Mouse (Mus musculus) brain, embryonic 14.5 days (tissue): Measurements from ENCODE around the gene Ktn1. TPM values are rescaled to one million over a fixed set of nuclear protein-coding genes. Genes with fewer than 3 reads are reported as not detected.
A peak's percentile ranks its signal among the peaks of the same experiment; 100 is the strongest.

Experiments used
- DNase-seq: peaks from one replicate; pipeline ENCODE4 v3.0.0-alpha.2; 2011; ENCODE audit warnings: low read depth
- CTCF ChIP-seq: fragments of 200-500 bp; IDR thresholded peaks from 2 replicates; pipeline ENCODE4 v1.5.1; 2012; ENCODE audit warnings: inconsistent platforms, mild to moderate bottlenecking, moderate library complexity, borderline replicate concordance; ENCODE audit not compliant: insufficient read depth, insufficient read length; ENCODE audit errors: extremely low read depth
- POLR2A ChIP-seq: fragments of 200-500 bp; IDR thresholded peaks from 2 replicates; pipeline ENCODE4 v1.6.1; 2012; ENCODE audit warnings: mild to moderate bottlenecking, inconsistent platforms, borderline replicate concordance; ENCODE audit not compliant: poor library complexity, insufficient read depth, insufficient read length, severe bottlenecking; ENCODE audit errors: extremely low read depth
- polyA plus RNA-seq: library from polyadenylated mRNA; depleted of rRNA; stranded (reverse); fragments of >200 nt; gene quantifications from 2 replicates; pipeline ENCODE4 v1.2.3, GENCODE M21; 2012

Gene Ktn1
- polyA plus RNA-seq, 1 experiment, result 61.4 TPM

DNA sequence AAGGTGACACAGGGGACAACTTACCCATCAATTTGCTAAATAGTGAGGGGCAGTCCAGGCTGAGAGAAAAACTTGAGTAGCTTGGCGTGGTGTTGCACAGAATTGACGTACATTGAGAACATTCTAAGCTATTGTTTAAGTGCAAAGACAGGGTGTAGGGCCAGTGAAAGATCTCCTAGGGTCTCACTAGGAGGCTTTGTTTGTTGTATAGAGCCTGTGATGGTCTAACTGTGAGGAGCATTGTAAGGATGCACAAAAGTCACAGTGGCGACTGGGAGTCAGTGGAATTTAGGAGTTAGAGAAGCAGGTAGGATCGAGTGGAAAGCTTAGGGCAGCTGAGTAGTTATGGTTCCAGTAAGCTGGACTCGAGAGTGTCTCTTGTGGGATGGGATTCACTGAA is 50.9 kb downstream of the Ktn1 start:
- TF ChIP-seq POLR2A, result no peak
- TF ChIP-seq CTCF, result no peak
- DNase-seq, result no peak

DNA sequence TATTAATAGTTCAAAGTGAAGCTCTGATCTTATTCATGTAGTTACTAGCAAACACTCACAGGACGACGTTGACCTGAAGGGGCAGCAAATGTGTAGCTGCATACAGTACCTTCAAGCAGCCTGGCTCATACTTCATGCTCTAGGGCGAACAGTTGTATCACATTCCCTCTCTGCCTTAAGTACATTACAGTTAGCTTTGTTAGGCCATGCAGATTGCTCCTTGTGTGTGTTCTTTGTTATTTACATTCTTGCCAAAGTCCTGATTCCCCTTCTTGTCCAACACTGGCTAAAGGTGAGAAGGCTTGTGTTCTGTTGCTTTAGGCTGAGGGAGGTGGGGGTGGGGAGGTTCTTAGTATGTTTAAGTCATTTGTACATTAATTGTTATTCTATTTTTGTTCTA is 61.3 kb downstream of the Ktn1 start:
- no peak for DNase-seq
- TF ChIP-seq POLR2A (no peak), CTCF (no peak)

DNA sequence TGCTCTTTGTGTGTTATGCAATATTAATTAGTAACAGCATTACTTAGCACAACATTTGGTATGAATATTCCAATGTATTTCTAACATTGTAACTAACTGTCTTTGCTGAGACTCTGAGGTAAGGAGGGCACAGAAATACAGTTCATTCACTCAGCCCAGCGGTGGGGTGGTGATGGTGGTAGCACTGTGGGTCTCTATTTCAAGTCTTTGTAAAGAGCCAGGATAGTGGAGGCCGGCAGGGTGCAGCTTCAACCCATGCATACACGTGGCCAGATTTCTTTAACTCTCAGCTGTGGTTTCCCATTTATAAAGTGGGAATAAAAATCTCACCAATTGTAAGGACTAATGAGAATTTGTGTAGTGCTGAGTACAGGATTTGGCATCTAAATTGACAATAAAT is 67.5 kb downstream of the Ktn1 start:
- TF ChIP-seq CTCF (no peak), POLR2A (no peak)
- DNase-seq, result peak; percentile 32

DNA sequence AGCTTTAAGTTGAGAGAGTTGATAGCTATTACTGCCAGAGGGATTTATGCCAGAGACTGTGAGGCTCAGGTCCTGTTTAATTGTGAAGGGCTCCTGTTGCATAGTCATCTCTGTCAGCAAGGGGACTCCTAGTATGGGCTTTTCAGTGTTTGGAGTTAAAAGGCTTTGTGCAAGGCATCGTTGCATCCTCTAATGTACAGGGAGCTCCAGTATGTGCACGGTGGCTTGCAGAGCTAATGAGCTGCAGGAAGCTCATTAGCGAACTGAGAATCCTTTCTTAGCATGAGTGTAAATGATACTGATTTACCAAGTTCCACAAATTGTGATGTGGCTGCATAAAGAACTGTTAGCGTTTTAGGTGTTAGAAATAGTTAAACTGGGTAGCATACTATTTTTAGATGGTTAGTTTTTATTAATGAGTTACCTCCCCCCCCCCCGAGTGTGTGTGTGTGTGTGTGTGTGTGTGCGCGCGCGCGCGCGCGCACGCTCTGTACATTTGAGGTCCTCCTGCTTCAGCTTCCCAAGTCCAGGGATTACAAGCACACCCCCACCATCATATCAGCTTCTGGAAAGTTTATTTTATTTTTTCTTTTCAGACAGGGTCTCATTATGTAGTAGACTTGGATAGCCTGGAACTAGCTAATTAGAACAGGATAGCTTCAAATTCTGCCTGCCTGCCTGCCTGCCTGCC is 69.8 kb downstream of the Ktn1 start:
- TF ChIP-seq CTCF (no peak), POLR2A (no peak)
- peak; percentile 92 for DNase-seq

DNA sequence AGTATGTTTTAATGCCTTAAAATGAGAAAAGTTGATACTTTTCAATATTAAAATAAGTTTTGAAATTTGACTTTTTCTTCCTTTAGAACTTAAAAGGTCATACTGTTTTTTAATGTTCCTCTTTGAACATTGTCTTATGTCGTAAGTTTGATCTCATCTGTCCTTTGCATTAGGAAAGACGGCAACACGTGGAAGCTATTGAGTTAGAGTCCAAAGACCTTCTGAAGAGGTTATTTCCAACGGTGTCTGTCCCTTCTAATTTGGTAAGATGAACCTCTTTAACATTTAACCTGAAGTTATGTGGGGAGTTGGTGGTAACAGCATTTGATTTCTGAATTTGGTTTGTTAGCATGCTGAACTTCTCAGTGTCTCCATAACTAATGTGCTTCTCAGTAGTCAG is 71.8 kb downstream of the Ktn1 start:
- no peak for DNase-seq

DNA sequence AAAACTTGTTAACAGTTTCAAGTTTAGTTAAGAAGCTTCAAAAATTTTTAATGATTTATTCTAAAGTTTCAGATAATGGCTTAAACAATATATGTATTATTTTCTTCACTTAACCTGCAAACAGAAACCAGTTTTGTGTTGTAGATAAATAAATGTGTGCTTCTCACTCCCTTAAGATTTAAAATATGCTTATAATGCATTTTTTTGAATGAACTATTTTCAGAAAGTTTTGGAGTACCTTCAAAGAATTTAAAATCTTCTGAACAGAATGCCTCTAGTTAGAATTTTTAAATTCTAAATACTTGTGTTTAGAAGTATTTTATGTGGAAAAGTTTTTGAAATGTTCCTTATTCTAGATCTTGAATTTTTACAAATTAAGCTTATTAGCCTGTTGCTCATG is 74.8 kb downstream of the Ktn1 start:
- TF ChIP-seq POLR2A (no peak), CTCF (no peak)
- no peak for DNase-seq

More for the DNA sequence above, 71.8 kb downstream of the Ktn1 start:
- TF ChIP-seq CTCF (no peak), POLR2A (no peak)

DNA sequence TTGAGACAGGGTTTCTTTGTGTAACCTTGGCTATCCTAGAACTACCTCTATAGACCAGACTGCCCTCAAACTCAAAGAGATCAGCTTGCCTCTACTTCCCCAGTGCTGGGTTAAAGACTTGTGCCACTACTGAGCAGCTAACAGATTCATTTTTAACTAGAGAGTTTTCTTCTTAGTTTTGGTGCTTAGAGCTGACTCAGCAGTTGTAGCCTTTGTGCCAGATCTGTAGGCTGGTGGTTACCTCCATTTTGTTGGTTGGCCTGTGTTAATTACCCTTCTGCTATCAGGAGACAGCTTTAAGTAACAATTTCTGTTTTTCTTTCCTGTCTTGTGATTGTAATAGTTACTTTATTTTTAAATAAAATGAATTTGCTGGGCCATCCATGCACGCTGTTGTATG is 80.3 kb downstream of the Ktn1 start:
- DNase-seq, result no peak
- no peak for TF ChIP-seq CTCF
- no peak for TF ChIP-seq POLR2A

DNA sequence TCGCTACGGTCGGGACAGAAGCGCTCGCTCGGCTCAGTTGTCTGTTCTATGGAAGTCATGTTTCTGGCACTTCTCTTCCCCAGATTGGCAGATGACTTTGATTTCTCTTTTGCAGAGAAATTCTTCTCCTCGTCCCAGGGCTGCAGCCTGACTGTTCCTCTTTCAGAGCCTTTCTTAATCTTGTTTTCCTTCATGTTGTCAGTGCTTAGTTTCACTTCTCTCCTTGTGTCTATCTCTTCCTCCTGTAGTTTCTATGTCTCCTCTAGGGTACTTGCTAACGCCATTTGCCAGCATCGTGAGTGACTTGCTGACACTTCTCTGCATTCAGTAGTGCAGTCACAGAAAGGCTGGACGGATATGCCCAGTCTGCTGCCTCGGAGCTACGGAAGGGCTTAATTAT is 87.1 kb downstream of the Ktn1 start:
- TF ChIP-seq POLR2A, result no peak
- no peak for TF ChIP-seq CTCF
- no peak for DNase-seq

DNA sequence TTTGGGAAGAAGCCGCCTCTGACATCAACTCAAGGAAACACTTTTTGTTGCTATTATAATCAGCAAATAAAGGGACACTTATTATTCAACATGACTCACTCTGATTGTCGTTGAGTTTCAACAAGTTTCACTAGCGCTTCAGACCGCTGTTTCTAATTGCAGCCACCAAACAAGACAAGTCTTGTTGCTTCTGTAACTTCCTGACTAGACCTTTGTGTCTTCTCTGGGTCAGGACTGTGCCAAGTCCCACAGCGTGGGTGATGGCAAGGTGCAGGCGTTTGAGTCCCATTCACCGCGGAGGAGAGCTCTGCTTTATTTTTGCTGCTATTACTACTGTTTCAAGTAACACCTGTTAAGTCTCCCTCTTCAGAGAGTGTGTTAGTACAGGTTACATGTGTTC is 88.2 kb downstream of the Ktn1 start:
- TF ChIP-seq CTCF (no peak), POLR2A (no peak)
- DNase-seq, result peak; percentile 19

DNA sequence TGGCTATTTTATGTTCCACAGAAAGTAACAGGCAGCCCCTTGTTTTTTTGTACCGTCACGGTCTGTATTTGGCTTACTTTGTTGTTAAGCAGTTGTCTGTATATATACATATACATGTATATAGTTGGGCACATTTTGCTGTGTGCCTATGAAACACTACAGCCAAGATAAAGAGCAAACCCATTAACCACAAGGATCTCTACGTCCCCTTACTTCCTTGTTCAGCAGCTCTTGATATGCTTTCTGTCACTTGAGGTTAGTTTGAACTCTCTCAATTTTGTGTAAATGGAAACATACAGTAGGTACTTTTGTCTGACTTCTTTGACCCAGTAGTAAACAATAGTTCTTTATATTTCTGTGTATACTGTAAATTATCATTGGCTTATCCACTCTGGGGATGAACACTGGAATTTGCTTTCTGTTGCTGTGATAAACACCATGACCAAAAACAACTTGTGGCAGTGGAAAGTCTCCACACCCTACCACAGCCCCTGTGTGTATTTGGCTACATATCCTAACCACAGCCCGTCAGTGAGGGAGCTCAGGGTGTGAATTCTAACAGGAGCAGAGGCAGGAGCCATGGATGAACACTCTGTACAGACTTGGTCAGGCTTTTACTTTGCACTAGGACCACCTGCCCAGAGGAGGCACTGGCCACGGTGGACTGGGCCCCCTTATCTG is 92.2 kb downstream of the Ktn1 start:
- no peak for TF ChIP-seq POLR2A
- TF ChIP-seq CTCF, result no peak

DNA sequence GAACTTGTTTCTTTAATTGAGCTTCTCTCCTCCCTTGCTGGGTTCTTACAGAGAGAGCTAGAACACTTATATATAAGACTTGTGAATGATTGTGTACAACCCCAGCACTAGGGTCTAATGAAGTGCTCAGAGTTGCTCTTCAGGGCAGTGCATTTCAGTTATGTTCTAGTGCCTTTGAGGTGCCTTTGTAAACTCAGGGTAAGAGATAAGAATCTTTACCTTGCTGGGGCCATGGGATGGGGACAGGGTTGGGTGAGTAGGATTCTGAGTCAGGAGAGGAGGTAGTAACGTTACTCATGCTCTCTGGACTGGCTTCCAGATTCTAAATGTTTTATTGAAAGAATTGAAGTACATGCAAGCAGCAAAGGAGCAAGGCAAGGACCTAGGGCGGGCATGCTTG is 92.8 kb downstream of the Ktn1 start:
- no peak for DNase-seq
- no peak for TF ChIP-seq CTCF

More for the DNA sequence above, 92.2 kb downstream of the Ktn1 start:
- no peak for DNase-seq

DNA sequence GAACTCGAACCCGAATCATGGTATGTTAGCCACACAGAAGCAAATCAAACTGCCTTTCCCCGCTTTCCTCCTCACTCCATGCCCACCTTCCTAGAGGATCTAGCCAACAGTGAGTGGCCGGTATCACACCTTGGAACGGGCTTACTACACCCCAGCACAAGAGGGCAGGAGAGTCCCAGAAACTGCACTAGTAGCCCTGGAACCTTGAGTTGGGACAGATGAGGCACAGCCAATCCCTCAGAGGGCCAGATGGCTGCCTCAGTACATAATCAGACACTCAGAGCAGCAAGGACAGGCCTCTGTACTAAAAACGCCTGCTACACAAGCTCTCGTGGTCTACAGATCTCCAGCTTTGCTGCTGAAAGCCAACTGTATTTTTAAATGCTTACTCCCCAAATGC is 94.4 kb downstream of the Ktn1 start:
- DNase-seq, result no peak
- no peak for TF ChIP-seq POLR2A
- peak; percentile 22; the same call in 1 of the 2 replicates for TF ChIP-seq CTCF

DNA sequence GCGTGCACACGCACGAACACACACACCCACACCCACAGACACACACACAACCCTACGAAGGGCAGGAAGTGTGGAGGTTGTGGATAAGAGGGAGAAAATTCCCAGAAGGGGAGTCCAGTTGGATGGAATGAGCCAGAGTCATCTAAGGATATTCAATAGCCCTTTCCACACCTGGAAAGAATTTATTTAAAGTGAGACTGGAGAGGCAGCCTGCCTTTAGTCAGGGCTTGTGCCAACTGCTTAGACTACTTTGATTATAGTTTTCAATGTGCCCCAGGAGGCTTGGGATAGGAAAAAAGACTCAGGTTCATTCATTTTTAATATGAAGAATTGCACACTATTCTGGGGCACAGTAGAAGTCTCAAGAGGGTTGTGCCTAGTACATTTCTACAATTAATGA is 96.8 kb downstream of the Ktn1 start:
- TF ChIP-seq CTCF, result no peak
- no peak for TF ChIP-seq POLR2A
- no peak for DNase-seq

DNA sequence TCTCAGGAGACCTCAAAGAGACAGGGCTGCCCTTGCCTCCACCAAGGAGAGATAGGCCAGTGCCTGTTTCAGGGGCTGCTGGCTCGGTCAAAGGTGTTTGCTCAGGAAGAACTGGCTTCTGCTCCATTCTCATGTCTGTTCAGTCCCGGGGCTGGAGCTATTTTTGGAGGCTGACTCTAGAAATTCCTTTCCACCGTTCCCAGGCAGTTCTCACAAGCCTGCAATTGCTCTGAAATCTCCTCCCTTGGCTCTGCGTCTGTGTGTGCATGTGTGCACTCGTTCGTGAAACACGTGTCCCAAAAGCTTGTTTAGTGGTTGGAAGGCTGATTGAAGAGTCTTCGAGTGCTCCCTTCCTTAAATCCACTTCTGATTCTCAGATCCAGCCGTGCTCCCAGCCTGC is 99.3 kb downstream of the Ktn1 start:
- TF ChIP-seq POLR2A (no peak), CTCF (no peak)
- DNase-seq, result no peak

DNA sequence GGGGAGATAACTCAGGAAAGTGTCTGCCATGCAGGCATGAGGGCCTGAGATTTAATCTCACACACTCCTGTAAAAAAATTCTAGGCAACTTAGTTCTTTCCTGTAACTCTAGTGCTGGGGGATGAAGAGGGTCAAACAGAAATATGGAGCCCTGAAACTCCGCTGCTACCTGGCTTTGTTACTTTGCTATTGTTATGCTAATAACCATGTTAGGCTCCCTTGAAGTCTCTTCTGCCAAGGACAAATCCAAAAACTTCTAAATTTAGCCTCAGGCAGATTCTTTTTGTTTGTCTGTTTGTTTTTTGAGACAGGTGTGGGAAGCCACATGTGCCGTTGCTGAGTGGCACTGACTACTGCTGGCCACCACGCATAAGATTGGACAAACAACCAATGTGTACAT is 100.5 kb downstream of the Ktn1 start:
- no peak for DNase-seq

More for the DNA sequence above, 100.5 kb downstream of the Ktn1 start:
- TF ChIP-seq POLR2A, result no peak
- no peak for TF ChIP-seq CTCF
